Mouse (Mus musculus) right cerebral cortex, adult 2 months (tissue): ENCODE data around the gene Gse1.

Experiments
- DNase-seq, 2 experiments: peaks; one replicate each; pipeline ENCODE4 v3.0.0; 2021 to 2022; ENCODE audit warnings: low spot score in 2 of 2

Gene Gse1

DNA sequence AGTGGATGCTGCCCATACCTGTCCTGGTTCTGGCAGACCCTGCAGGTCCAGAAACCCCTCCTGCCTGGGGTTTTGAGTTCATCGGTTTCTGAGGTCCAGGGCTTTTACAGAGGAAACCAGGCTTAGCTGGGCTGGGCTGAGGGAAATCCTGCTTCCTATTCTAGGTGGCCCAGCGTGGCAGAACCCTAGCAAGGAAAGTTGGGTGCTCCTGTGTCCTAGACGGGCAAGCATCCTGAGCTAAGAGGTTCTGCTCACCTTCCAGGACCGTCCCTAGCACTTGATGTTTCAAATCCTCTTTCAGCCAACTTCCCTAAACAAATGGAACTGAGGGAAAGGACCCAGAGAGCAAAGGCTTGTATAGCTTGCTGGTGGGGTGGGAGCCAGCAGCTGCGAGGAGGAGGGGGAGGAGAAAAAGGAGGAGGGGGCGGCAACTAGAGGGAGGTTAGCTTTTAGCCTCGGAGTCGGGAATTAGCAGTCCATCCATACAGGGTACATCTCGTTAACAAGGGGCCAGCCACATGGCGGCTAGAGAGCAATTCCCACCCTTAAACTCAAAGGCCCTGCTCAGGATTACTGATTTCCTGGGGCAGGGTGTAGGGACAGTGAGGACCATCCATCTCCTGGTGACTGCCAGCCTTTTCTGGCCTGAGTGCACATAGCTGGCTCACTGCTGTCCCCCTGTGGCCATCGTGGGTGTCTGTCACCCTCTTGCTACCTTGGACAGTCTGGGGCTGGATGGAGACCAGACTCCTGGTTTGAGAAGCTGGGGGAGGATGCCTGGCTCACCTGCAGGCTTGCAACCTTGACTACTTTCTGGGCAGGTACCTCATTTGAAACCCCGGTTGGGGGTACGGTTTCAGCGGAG is 306.5 kb downstream of the Gse1 start:
- peak; percentile 79 to 83 for DNase-seq

DNA sequence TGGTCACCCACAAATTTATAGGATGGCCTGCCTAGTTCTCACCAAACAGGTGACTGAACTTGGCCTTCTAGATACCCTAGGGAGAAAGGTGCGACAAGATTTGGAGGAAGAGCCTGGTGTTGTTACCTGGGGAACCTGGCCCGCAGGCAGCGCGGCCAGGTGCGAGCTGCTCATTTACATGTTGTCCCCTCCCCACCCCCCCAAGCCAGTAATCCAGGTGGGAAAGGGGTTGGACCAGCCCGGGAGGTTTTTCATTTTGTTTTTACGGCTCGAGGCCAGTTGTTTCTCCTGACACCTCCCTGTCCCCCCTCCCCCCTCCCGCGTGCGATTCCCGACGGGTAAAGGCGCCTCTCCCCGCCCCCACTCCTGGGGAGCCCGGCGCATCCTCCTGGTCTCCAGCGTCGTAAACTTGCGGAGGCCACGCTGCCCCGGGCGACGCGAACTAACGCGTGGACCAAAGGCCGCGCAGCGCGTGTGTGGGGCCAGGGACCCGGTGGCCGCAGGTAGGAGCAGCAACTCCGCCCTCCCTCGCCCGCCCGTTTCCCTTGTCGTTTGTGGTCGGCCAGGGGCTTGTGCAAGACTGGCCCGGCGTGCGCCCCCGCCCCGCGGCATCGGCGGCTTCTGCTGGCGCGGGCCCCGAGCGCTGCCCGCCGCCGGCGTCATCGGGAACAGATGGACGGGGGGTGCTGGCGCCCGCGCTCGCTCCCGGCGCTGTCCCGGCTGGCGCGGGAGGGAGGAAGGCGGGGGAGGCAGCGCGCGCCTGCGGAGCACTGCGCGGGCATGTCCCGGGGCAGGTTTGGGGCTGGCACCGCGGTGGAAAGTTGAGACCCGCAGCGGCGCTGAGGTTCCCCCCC is 307.4 kb downstream of the Gse1 start:
- peak; percentile 74 to 79 for DNase-seq

DNA sequence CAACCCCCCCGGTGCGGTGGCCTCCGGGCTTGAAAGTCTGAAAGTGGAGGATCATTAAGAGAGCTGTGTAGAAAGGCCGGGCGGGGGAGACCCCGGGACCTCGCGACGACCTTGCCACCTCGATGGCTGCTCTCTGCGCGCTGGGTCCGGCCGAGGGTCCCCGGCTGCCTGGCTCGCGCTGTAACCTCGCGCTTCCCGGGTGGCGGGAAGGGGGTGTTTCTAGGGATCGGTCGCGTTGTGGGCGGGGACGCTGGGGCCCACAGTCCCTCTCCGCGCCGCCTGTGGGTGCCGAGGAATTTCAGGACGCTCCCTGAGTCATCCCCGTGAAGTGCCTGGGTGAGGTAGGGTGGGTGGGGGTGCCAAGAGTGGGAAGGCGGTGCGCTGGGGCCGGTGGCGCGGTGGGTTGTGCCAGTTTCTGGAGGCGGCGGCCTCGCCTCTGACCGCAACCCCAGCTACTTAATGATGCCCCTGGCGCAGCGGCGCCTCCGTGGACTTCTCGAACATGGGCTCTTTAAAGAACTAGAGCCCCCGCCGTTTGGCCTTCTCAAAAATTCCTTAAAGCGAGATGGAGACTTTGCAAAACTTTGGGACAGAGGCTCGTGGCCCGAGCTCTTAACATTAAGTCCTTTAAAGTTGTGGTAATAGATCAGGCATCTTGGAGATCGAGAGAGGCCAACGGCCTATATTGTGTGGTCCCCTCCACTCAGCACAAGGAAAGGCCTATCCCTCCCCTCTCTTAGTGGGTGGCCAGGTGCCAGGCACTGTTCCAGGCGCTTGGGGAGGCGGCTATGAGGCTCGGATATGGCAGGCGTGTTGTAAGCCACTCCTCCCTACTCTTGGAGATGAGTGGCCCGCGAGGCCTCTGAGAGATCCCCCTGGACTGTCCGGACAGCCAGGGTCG is 308.3 kb downstream of the Gse1 start:
- DNase-seq: peak; percentile 61 to 69

DNA sequence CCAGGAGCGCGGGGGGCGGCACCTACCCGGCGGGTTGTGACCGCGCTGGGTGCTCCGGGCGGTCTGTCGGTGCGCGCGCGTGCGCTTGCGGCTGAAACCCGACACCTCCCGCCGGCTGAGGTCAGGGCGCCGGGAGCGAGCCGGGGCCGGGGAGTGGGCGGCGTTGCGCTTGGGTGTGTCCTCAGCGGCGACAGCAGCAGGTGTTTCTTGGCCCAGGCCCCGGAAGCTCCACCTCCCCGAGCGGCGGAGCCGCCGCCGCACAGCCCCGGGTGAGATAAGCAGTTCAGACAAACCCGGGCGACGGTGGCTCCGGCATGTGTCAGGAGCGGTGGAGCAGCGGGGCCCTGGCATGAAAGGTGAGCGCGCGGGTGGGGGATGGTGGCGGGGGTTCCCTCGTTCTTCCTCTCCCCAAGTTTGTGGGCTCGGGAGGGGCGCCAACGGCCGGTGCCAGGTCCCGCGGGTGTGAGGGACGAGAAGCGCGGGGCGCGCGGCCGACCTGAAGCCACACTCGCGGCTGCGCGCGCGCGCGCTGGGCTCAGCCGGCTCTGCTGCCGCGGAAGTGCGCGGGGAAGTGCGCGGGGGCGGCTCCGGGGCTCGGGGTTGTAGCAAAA is 309.1 kb downstream of the Gse1 start:
- peak; percentile 54 to 68 for DNase-seq

DNA sequence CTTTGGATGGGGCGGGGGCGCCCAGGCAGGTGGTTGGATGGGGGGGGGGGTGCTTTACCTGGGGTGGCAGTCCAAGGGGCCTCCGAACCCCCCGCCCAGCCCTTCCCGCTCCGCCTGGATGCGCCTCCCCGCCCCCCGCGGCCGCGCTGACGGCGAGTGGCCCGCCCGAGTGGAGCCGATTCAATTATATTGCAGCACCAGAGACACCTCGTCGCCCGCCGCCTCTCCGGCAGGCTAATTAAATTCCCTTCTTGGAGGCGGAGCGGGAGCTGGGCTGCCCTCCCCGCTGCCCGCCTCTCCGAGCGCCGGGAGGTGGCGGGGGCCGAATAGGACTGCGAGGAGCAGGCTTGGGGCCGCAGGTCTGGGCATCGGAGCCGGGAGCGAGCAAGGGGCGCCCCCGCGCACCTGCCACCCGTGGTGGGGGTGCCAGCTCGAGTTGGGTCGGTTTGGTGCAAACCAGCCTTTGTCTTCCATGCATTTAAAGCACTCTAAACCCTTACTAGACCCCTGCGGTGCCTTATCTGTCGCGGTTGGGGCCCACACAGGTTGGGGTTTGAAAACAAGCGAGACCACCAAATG is 309.7 kb downstream of the Gse1 start:
- peak; percentile 64 to 75 for DNase-seq

DNA sequence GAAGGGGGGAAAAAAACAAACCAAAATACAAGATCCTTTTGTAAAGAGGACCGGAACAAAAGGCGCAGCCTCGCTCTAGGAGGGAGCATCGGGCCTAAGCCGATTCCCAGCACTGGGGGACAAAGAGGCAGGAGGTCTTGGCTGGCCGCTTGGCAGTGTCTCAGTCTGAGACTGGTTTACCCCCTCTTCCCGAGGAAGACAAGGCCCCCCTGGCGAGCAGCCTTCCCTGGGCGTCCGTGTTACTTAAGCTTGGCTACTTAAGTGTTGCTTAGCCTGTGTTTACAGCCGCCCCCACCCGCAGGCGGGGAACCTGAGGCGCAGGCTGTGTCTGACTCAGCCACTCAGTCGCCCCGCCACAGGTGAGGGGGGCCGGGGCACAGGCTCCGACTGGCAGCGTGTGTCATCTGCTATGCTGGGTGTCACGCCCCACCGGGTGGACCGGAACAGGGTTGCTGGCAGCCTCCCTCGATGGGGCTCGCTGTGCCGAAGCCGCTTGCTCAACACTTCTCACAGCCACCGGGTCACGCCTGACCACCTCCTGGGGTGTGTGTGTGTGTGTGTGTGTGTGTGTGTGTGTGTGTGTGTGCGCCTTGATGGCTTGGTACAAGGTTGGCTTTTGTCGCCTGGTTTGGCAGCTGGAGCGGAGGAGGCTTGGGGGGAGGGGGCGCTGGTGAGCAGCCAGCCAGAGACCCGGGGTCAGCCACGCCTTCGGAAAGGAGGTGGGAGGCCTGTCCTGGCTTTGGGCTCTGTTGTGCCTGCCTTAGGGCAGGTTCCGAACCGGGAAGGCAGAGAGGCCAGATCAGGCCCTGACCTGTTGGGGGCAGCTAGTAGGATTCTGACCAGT is 310.4 kb downstream of the Gse1 start:
- DNase-seq: peak; percentile 76 to 83

DNA sequence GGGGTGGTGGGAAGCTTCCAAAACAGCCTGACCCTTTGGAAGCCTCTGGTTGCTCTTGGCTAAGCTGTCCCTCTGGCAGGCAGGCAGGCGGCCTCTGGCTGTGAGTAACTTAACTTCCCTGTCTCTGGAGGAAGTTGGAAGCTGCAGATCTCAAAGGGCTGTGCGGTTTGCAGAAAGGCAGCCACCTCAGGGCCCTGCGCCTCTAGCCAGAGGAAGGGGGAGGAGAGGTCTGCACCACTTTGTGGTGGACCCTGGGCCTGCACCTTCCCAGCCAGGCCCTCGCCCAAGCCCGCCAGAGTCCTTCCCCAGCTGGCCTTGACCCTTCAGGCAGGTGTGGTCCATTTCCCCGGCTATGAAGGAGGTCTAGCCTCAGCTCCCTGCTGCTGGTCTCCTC is 311.1 kb downstream of the Gse1 start:
- no peak for DNase-seq

DNA sequence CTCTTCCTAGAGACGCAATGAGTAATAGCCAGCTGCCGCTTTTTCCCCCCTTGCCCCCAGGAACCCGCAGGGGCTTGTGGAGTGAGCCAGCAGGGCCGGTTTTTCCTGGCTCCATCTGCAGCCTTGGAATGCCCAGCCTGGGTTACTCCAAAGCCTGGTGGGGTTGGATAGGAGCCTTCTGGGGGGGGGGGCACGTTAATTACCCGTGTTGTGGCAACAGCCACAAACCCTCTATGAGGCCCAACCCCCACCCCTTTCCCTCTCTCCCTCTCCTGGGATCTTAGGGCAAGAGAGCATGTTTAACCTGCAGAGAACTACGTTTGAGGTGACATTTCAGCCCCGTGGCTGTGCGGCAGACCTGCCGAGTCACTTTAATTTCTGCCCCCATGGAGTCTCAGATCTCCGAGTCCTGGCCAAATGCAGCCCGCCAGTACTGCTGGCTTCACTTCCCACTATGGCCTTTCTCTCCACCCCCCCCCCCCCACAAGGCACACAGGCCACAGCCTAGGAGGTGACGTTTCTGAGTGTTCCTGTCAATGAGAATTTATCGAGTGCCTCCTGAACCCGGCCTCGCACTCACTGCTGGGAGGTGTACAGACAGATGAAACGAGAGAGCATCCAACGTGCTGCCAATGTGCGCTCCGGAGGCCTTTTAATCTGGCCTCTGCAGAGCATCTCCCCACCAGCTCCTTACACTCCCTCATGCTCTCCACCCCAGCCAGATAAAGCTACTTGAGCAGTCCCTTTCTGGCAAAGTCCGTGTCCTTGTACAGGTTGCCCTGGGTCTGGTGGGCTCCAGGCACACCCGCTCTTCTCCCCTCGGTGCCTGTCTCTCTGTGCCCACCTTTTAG is 311.7 kb downstream of the Gse1 start:
- no peak for DNase-seq

DNA sequence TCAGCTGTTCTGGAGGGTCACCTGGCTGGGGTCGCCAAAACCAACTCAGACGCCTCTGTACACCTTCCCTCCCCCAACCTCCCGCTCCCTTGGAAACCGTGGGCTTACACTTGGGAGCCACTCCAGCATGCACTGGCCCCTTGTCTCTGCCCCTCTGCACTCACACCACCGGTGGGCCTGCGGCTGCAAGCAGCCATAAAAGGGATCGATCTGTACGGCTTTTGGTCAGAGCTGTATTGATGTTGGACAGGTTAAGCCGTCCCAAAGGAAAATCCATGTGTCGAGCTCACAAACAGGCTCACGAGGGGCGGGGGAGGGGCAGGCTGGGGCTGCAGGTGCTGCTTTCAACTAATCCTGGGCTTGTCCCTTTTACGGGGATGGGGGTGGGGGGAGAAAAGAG is 314.7 kb downstream of the Gse1 start:
- no peak for DNase-seq

DNA sequence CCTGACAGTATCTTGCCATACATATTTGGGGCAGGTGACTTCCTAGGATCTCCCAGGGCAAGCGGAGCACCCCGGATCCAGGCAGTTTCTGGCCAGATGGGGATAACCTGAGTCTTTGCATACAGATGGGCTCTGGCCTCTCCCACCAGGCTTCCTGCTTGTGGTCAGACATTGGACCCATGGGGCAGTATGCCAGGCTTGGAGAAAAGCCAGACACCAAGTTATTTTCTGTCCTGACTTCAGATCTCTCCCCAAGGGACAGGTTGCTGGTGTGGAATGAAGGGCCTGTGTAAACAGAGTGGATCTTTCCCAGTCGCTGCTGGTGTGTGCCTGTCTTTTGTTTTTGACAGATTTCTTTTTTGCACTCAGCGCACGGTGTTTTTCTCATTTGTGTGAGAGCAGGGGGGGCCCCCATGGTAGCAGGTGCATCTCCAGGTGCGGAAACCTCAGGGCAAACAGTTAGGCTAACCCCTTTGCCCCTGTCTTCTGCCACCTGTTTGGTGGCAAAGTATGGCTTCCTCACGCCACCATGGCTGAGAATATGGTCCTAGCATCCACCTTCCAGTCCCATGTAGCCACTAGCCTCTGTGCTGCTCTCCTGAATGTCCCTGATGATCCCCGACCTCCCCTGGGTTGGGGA is 315.3 kb downstream of the Gse1 start:
- DNase-seq: no peak

DNA sequence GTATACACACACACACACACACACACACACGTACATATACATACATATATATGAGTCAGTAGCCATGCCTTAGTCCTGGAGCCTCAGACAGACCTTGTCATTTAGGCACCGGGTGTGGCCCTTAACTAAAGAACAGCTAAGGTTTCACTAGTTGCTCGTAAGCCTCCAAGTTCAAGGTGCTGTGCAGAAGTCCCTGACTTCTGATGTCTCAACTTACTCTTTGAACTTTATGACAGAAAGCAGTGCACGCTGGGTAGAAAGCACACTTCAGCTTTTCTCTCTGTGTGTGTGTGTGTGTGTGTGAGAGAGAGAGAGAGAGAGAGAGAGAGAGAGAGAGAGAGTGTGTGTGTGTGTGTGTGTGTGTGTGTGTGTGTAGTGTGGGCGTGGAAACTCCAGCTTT is 315.9 kb downstream of the Gse1 start:
- DNase-seq: no peak

DNA sequence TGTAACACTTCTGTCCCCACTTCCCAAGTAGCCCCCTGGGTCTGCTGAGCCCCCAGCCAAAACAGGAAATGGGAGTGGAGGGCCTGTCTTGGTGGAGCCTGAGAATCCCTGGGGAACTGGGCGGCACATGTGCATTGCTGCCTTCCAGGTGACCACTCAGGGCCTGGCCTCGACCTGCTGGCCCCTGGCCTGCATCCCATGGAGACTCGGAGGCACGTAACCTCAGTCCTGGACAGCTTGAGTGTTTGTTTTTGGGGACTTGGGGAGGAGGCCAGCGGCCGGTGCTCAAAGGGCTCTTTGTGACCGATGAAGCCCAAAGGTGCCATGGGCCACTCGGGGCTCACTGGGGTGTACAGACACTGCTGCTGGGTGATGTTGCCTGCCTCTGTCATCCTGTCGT is 319.3 kb downstream of the Gse1 start:
- no peak for DNase-seq

DNA sequence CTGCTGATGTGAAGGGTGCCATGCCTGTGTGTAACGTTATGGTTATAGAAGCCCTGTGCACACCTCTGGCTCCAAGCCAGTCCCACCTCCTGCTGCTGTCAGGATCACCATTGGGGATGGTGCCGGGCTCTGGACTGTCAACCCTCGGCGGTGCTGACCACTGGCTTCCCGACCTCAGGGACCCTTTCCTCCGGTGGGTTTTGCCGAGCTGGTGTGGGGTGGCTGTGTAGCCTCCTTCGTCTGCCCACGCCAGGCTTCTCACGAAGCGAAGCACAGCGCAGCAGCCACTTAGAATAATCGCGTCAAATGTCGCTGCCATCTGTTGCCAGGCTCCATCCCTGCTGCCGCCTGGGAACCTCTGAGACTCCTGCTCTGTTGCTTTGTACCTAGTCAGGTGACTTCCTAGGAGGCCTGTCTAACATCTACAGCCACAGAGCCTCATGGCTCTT is 320.1 kb downstream of the Gse1 start:
- peak; percentile 73 for DNase-seq

DNA sequence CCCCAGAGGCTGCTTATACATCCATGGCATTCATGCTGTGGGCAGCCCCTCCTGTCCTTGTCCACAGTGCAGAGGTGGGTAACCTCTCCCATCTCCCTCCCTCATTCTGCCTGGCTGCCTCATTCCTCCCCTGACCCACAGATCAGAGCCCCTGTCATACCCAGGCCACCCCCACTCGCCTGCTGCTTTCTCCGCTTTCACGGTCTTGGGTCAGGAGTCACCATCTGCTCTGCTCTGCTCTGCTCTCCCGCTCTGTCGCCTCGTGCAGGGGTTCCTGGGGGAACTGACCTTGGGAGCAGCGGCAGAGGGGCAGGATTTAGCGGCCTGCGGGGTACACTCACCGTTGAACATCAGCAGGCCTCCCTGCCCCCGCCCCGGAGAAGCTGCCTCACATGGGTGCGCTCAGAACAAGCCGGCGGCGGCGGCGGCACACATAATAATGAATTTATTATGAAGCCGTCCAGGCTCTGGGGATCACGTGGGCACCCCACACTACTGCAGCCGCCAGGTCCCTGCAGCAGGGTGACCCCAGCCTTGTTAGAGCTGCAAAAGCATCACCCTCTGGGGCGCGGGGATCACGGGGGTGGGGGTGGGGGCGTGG is 321.2 kb downstream of the Gse1 start:
- DNase-seq: peak in 1 of 2 experiments; percentile 69

DNA sequence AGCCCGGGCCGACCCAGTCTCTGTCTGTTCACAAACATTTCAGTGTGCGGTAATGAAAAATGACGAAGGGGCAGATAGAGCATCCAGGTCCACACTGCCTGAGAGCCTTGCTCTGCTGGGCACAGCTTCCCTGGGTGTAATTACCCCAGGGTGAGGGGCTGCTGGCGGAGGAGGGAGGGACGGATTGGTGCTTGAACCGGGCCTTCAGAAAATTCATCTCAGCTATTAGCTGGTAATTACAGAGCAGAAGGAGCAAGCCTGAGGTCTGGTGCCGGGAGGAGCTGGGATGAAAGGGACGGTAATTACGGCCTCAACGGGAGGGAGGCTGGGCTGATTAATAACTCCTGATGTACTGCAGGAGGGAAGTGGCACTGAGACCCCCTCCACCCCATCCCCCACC is 321.7 kb downstream of the Gse1 start:
- DNase-seq: no peak

DNA sequence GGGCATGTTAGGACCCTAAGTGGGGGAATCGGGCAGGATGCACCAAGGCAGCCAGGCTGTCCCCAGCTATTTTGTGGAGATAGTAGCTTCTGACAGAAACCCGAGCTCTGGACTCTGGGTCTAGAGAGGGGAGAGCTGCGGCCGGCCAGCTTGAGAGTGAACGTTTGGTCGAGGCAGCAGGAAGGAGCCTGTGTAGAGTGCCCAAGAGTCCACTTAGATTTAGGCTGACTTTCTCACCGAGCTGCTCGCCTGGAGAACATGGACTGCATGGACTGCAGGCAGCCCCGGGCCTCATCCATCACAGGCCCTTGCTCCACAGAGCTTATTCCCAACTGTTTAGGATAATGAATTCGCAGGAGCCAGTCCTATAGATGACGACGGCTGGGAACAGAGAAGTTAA is 322.2 kb downstream of the Gse1 start:
- no peak for DNase-seq

DNA sequence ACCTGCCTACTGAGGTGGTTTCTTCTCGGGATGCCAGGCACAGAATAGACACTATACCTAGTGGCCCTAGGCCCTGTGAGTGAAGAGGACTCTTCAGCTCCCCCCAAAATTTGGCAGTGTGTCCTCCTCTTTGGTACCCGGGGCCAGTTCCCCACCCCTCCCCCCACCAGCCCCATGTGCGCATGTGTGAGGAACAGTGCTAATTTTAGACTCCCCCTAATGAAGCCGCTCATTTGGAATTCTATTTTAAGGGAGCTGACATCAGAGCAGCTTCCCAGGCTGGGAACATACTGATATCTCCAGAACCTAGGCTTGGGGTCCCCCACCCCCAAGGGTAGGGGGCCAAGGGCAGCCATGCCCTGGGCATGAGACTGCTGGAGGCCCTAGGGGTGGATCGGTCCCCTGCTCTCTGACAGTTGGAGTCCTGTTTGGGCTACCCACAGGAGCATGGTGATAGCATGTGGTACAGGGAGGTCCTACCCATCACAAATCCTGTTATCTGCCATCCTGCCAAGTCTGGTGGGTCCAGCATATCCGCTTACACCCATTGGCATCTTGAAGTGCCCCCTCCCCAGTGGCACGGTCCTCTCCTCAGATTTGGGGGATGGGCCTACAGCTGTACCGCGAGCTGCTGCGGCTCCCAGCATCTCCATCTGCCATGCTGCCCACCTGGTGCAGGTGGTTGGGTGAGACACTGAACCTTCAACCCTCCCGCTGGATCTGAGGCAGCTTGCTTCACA is 322.9 kb downstream of the Gse1 start:
- DNase-seq: no peak

DNA sequence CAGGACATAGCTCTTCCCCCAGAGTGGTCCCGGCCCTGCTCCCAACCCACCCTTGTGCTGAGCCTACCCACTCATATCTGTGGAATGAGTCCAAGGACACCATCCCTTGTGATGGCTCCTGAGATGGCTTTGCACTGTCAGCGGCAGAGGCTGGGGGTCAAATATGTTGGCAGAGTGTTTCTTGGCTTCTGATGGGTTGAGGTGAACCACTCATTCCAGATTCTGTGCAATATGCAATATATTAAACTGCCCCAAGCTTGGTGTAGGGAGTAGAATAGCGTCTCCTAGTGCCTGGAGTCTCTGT is 323.4 kb downstream of the Gse1 start:
- no peak for DNase-seq
